Mouse (Mus musculus) left cerebral cortex, postnatal 10 days (tissue): ENCODE measurements at regions not wholly inside any gene's neighbourhood (a gene's known extent, or its start where the extent isn't known, plus 50 kb on each side); places are given as distances from the start of the nearest gene placed in this dataset.
"Not testable (repeated sequence)": the region's sequence is repeated elsewhere in the genome, so short reads cannot be mapped to it uniquely, and the experiment has no call there.

Experiments
- DNase-seq, 2 experiments: peaks; one replicate each; pipeline ENCODE4 v3.0.0; 2021 to 2022; ENCODE audit warnings: low spot score in 2 of 2, mixed read lengths in 1 of 2; ENCODE audit errors: extremely low spot score in 1 of 2
- intact Hi-C: fragments of 180-260 bp; cut with DNase I; formaldehyde crosslinking; loops from one replicate; pipeline ENCODE4 v1.15.1; 2025

- intact Hi-C loops = not testable (repeated sequence)
Measured at GRCm38 (mm10) chr7:138454498-138455225, 57.1 kb upstream of the Tcerg1l start.

DNA sequence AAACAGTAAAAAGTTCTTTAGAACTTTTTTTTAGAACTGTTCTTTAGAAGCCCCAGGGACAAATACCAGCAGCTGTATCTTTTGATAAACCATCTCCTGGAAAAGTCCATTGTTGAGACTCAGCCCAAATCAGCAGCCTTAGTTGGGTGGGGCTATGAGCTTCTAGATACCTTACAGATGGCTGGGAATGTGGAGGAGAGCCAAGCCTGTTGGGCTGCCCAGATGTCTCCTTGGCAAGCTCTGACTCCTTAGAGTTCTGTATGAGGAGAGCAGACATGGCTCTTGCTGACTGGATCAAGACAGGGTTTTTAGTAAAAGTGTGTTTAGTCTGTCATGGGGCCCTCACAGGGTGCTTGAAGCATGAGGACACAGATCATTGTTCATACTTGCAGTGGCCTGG is 53.8 kb upstream of the Tcerg1l start:
- peak; percentile 25 to 33 for DNase-seq
- intact Hi-C loops = no loop called here

More at GRCm38 (mm10) chr7:138454498-138455225, 57.1 kb upstream of the Tcerg1l start:
- DNase-seq = not testable (repeated sequence)

GRCm38 (mm10) chr7:138448519-138448918 is 51.0 kb upstream of the Tcerg1l start:
- intact Hi-C loops = no loop called here
- DNase-seq = no peak
